Mouse (Mus musculus) CH12.LX (cell line): ENCODE results near the gene Xpr1.

Experiments used
- CTCF ChIP-seq, 2 experiments: IDR thresholded peaks in 1 of 2; conservative IDR thresholded peaks in 1 of 2; 2 replicates each; pipeline ENCODE4 v1.5.1; 2011 to 2012; ENCODE audit warnings: low read depth in 2 of 2, low read length in 2 of 2, improper control_type of control experiment in 1 of 2, inconsistent platforms in 1 of 2, mild to moderate bottlenecking in 1 of 2, moderate library complexity in 1 of 2
- MXI1 ChIP-seq: IDR thresholded peaks from 2 replicates; pipeline ENCODE4 v1.6.1; 2011; ENCODE audit warnings: mild to moderate bottlenecking, low read depth, low read length, improper control_type of control experiment
- NRF1 ChIP-seq: IDR thresholded peaks from 2 replicates; pipeline ENCODE4 v1.6.1; 2014; ENCODE audit warnings: low read depth, mild to moderate bottlenecking, inconsistent platforms, low read length, improper control_type of control experiment, moderate library complexity
- POLR2A ChIP-seq: IDR thresholded peaks from 2 replicates; pipeline ENCODE4 v1.6.1; 2011; ENCODE audit warnings: low read depth, mild to moderate bottlenecking, improper control_type of control experiment, low read length
- ZC3H11A ChIP-seq: IDR thresholded peaks from 2 replicates; pipeline ENCODE4 v1.6.1; 2012; ENCODE audit warnings: low read depth, mild to moderate bottlenecking, inconsistent platforms, low read length, improper control_type of control experiment

GRCm38 (mm10) chr1:155247441-155247840 is 169.8 kb downstream of the Xpr1 start:
- no peak for TF ChIP-seq POLR2A
- no peak for TF ChIP-seq MXI1
- no peak for TF ChIP-seq NRF1
- TF ChIP-seq CTCF (conservative IDR thresholded peaks at IDR 0.05 in 1 of 2, IDR thresholded peaks at IDR 0.05 in 1 of 2; ENCODE audit: low read depth in 2 of 2, low read length in 2 of 2): no peak
- no peak for TF ChIP-seq ZC3H11A
